Mouse (Mus musculus) stomach, embryonic 14.5 days (tissue): ENCODE data around the gene Gab2. TPM values are rescaled to one million over a fixed set of nuclear protein-coding genes. Genes with fewer than 3 reads are reported as not detected.

ENCODE experiments used
- ATAC-seq: fragments of 200-750 bp; cut with Nextera tagmentation; 2 replicates; pipeline ENCODE4 v1.8.0; 2017; ENCODE audit warnings: low read depth, moderate TSS enrichment; ENCODE audit not compliant: insufficient number of reproducible peaks, insufficient read depth, low FRiP score
- H3K27ac ChIP-seq: fragments of 300-500 bp; sonication (generic); 2 replicates; pipeline ENCODE4 v1.5.1; 2014; ENCODE audit warnings: mild to moderate bottlenecking, low read length, moderate library complexity, mixed read lengths
- H3K27me3 ChIP-seq: fragments of 300-500 bp; sonication (generic); 2 replicates; pipeline ENCODE4 v1.6.1; 2014; ENCODE audit warnings: low read length, control low read depth, mixed read lengths; ENCODE audit not compliant: control insufficient read depth, insufficient read depth
- H3K36me3 ChIP-seq: fragments of 300-500 bp; sonication (generic); 2 replicates; pipeline ENCODE4 v1.6.1; 2014; ENCODE audit warnings: mild to moderate bottlenecking, control low read depth, low read length, moderate library complexity, mixed read lengths; ENCODE audit not compliant: control insufficient read depth, insufficient read depth
- H3K4me1 ChIP-seq: fragments of 300-500 bp; sonication (generic); 2 replicates; pipeline ENCODE4 v1.6.1; 2014; ENCODE audit warnings: low read length, control low read depth, mixed read lengths; ENCODE audit not compliant: control insufficient read depth, insufficient read depth
- H3K4me2 ChIP-seq: fragments of 300-500 bp; sonication (generic); replicated peaks from 2 replicates; pipeline ENCODE4 v1.6.1; 2014; ENCODE audit warnings: low read depth, low read length, control low read depth
- H3K4me3 ChIP-seq: fragments of 300-500 bp; sonication (generic); 2 replicates; pipeline ENCODE4 v1.5.1; 2014; ENCODE audit warnings: low read depth, low read length, control low read depth
- H3K9ac ChIP-seq: fragments of 300-500 bp; sonication (generic); replicated peaks from 2 replicates; pipeline ENCODE4 v1.6.1; 2014; ENCODE audit warnings: low read depth, mild to moderate bottlenecking, control low read depth, low read length, moderate library complexity, mixed read lengths
- H3K9me3 ChIP-seq: fragments of 300-500 bp; sonication (generic); 2 replicates; pipeline ENCODE4 v1.6.1; 2016; ENCODE audit warnings: low read depth, low read length, control low read depth; ENCODE audit not compliant: control insufficient read depth
- WGBS: fragments of 180-500 bp; shearing (Covaris S2); extraction: QIAGEN DNeasy Blood & Tissue Kit; methylation state at CpG from one replicate; pipeline ENCODE4 v1.1.7; 2014; 5-methylcytosine and 5-hydroxymethylcytosine counted together
- polyA plus RNA-seq: library from polyadenylated mRNA; unstranded; fragments of >200 nt; fragmentation: Nextera tagmentation; extraction: Ambion mirVana; gene quantifications from 2 replicates; pipeline ENCODE4 v1.2.1, GENCODE M21; 2014

Gene Gab2
- polyA plus RNA-seq, 1 experiment from 2014 or later: 9.7 TPM

GRCm38 (mm10) chr7:97348318-97348717, 266.9 kb downstream of the Gab2 start:
- Histone ChIP-seq H3K27me3 (no peaks in the 10 kb centered on the region), H3K9ac (no peak overlapping the region), H3K4me3 (no peak overlapping the region), H3K4me2 (no peak overlapping the region), H3K36me3 (no peaks in the 10 kb centered on the region; the same call in 1 of the 2 replicates), H3K9me3 (no peaks in the 10 kb centered on the region), H3K27ac (no peak overlapping the region), H3K4me1 (peaks cover 12% of the 10 kb centered on the region; the same call in 1 of the 2 replicates)
- WGBS: 84% methylated on average over 3 of the region's 3 CpGs
- no peak for ATAC-seq

GRCm38 (mm10) chr7:97348836-97349235, 267.4 kb downstream of the Gab2 start:
- ATAC-seq: no peak
- H3K9ac ChIP-seq: no peak overlapping the region

GRCm38 (mm10) chr7:97349438-97349837, 268.1 kb downstream of the Gab2 start:
- Histone ChIP-seq H3K9ac (no peak overlapping the region), H3K4me3 (no peak overlapping the region), H3K36me3 (no peaks in the 10 kb centered on the region; the same call in 1 of the 2 replicates), H3K4me2 (no peak overlapping the region), H3K27ac (no peak overlapping the region), H3K9me3 (no peaks in the 10 kb centered on the region), H3K27me3 (no peaks in the 10 kb centered on the region), H3K4me1 (peaks cover 8% of the 10 kb centered on the region; the same call in 1 of the 2 replicates)
- 82% methylated on average over 6 of the region's 6 CpGs for WGBS
- no peak for ATAC-seq

More at GRCm38 (mm10) chr7:97348836-97349235, 267.4 kb downstream of the Gab2 start:
- no peak overlapping the region for H3K4me3 ChIP-seq
- no peak overlapping the region for H3K4me2 ChIP-seq
- 83% methylated on average over 5 of the region's 5 CpGs for WGBS
- H3K36me3 ChIP-seq: no peaks in the 10 kb centered on the region; the same call in 1 of the 2 replicates
- no peaks in the 10 kb centered on the region for H3K27me3 ChIP-seq
- no peak overlapping the region for H3K27ac ChIP-seq
- H3K9me3 ChIP-seq: no peaks in the 10 kb centered on the region
- peaks cover 10% of the 10 kb centered on the region; the same call in 1 of the 2 replicates for H3K4me1 ChIP-seq

- H3K4me3 ChIP-seq: no peak overlapping the region
Measured at GRCm38 (mm10) chr7:97350891-97351290, 269.5 kb downstream of the Gab2 start.

GRCm38 (mm10) chr7:97351792-97352513, 270.6 kb downstream of the Gab2 start:
- no peaks in the 10 kb centered on the region; the same call in 1 of the 2 replicates for H3K36me3 ChIP-seq
- WGBS: 87% methylated on average over 11 of the region's 11 CpGs
- H3K4me3 ChIP-seq: no peak overlapping the region
- no peak overlapping the region for H3K27ac ChIP-seq
- H3K9ac ChIP-seq: no peak overlapping the region
- 0 out of 2 replicates have a peak, but pooled peaks cover 6% of the 10 kb centered on the region for H3K4me1 ChIP-seq
- no peak overlapping the region for H3K4me2 ChIP-seq
- ATAC-seq: no peak
- H3K9me3 ChIP-seq: no peaks in the 10 kb centered on the region
- H3K27me3 ChIP-seq: no peaks in the 10 kb centered on the region

More at GRCm38 (mm10) chr7:97350891-97351290, 269.5 kb downstream of the Gab2 start:
- Histone ChIP-seq H3K27me3 (no peaks in the 10 kb centered on the region), H3K4me2 (no peak overlapping the region), H3K9me3 (no peaks in the 10 kb centered on the region), H3K36me3 (no peaks in the 10 kb centered on the region; the same call in 1 of the 2 replicates), H3K27ac (no peak overlapping the region), H3K9ac (no peak overlapping the region), H3K4me1 (0 out of 2 replicates have a peak, but pooled peaks cover 3% of the 10 kb centered on the region)
- 90% methylated on average over 4 of the region's 5 CpGs for WGBS
- ATAC-seq: no peak

GRCm38 (mm10) chr7:97353356-97353755, 272.0 kb downstream of the Gab2 start:
- Histone ChIP-seq H3K36me3 (no peaks in the 10 kb centered on the region), H3K9me3 (no peaks in the 10 kb centered on the region), H3K4me1 (0 out of 2 replicates have a peak, but pooled peaks cover 6% of the 10 kb centered on the region), H3K27me3 (no peaks in the 10 kb centered on the region), H3K4me3 (no peak overlapping the region), H3K9ac (no peak overlapping the region), H3K4me2 (no peak overlapping the region), H3K27ac (no peak overlapping the region)
- 85% methylated on average over 6 of the region's 6 CpGs for WGBS
- ATAC-seq: no peak

GRCm38 (mm10) chr7:97355068-97355841, 273.9 kb downstream of the Gab2 start:
- no peak for ATAC-seq
- H3K9me3 ChIP-seq: no peaks in the 10 kb centered on the region
- H3K4me2 ChIP-seq: no peak overlapping the region
- WGBS: 38% methylated on average over 13 of the region's 13 CpGs
- H3K4me1 ChIP-seq: 0 out of 2 replicates have a peak, but pooled peaks cover 6% of the 10 kb centered on the region
- no peaks in the 10 kb centered on the region for H3K36me3 ChIP-seq
- no peak overlapping the region for H3K27ac ChIP-seq
- no peaks in the 10 kb centered on the region for H3K27me3 ChIP-seq
- no peak overlapping the region for H3K9ac ChIP-seq
- no peak overlapping the region for H3K4me3 ChIP-seq

- Histone ChIP-seq H3K36me3 (no peaks in the 10 kb centered on the region), H3K4me2 (no peak overlapping the region), H3K27me3 (no peaks in the 10 kb centered on the region), H3K9me3 (no peaks in the 10 kb centered on the region), H3K4me1 (0 out of 2 replicates have a peak, but pooled peaks cover 6% of the 10 kb centered on the region), H3K9ac (no peak overlapping the region), H3K4me3 (no peak overlapping the region), H3K27ac (no peak overlapping the region)
- no peak for ATAC-seq
- 73% methylated on average over 5 of the region's 5 CpGs for WGBS
Measured at GRCm38 (mm10) chr7:97356253-97356652, 274.9 kb downstream of the Gab2 start.
